Comparison of ENCODE assay signal across 15 mouse cellular contexts in genomic region chr1:132000506-132000905, GRCm38 (mm10). TPM values are rescaled to one million over a fixed set of nuclear protein-coding genes. Genes with fewer than 3 reads are reported as not detected.
DNase-seq lines count a peak whose midpoint lies in the region; ATAC-seq and TF ChIP-seq lines count a peak whose summit lies in the region.
"Had no signal": no experiment of that assay in that cellular context is flagged by ENCODE, and none has a peak within 500 bp of the region (broad histone marks: within the 10 kb centered on the region; RNA-seq: fewer than 3 reads in every experiment).

No protein-coding gene starts in this region.

- peak; percentile 64 for TF ChIP-seq CTCF in gastrocnemius, adult 2 months (IDR thresholded peaks at IDR 0.05)
- peak; percentile 48 for TF ChIP-seq CTCF in lung, embryonic 14.5 days (IDR thresholded peaks at IDR 0.05; ENCODE audit: low read depth)

- H3K27me3 ChIP-seq in lung, embryonic 14.5 days (ENCODE audit: insufficient read depth, low read length) = no peaks in the 10 kb centered on the region
- no peaks in the 10 kb centered on the region for H3K27me3 ChIP-seq in midbrain, embryonic 16.5 days (ENCODE audit: control insufficient read depth, insufficient read depth, low read depth, low read length)

- no peak overlapping the region for H3K9ac ChIP-seq in lung, embryonic 14.5 days
- no peak overlapping the region for H3K9ac ChIP-seq in ES-E14 (ENCODE audit: insufficient read depth, low read depth, low read length, poor library complexity, severe bottlenecking)
- H3K9ac ChIP-seq in midbrain, embryonic 16.5 days (ENCODE audit: low read depth, low read length) = no peak overlapping the region
- H3K9ac ChIP-seq: liver, embryonic 15.5 days had no signal

- H3K4me3 ChIP-seq in gastrocnemius, adult 2 months = no peak overlapping the region
- no peak overlapping the region for H3K4me3 ChIP-seq in lung, embryonic 14.5 days (ENCODE audit: low read depth, low read length)
- no peak overlapping the region for H3K4me3 ChIP-seq in ES-E14 (ENCODE audit: insufficient read depth in 1 of 2, low read depth in 1 of 2, low read length in 2 of 2, poor library complexity in 1 of 2, severe bottlenecking in 1 of 2)
- no peak overlapping the region for H3K4me3 ChIP-seq in midbrain, embryonic 16.5 days (ENCODE audit: low read depth, low read length)
- H3K4me3 ChIP-seq: liver, embryonic 15.5 days had no signal

- intact Hi-C loops in gastrocnemius, adult 2 months (cut with DNase I) = no loop called here
- intact Hi-C loops in gastrocnemius, postnatal 36 days (cut with DNase I) = no loop called here

- in situ Hi-C loops in ES-E14 (cut with MboI; ENCODE audit: low sequenced_read_pairs in 2 of 2, unreplicated experiment in 2 of 2) = no loop called here

- no peak overlapping the region for H3K27ac ChIP-seq in gastrocnemius, adult 2 months
- no peak overlapping the region for H3K27ac ChIP-seq in lung, embryonic 14.5 days (ENCODE audit: low read depth)
- no peak overlapping the region for H3K27ac ChIP-seq in ES-E14 (ENCODE audit: insufficient read depth, low read depth, low read length, poor library complexity, severe bottlenecking)
- H3K27ac ChIP-seq in midbrain, embryonic 16.5 days (ENCODE audit: low read length) = no peak overlapping the region
- H3K27ac ChIP-seq: liver, embryonic 15.5 days had no signal

- ATAC-seq in lung, embryonic 14.5 days (ENCODE audit: insufficient read depth) = no peak
- no peak for ATAC-seq in granulocyte monocyte progenitor cell, adult 5-6 weeks (replicated peaks; ENCODE audit: poor library complexity, severe bottlenecking)
- no peak for ATAC-seq in midbrain, embryonic 16.5 days

- no peaks in the 10 kb centered on the region for H3K4me1 ChIP-seq in lung, embryonic 14.5 days (ENCODE audit: insufficient read depth)
- H3K4me1 ChIP-seq in ES-E14 (ENCODE audit: control insufficient read depth in 2 of 2, insufficient read depth in 2 of 2, low read length in 2 of 2, poor library complexity in 1 of 2) = no peaks in the 10 kb centered on the region
- H3K4me1 ChIP-seq in midbrain, embryonic 16.5 days (ENCODE audit: control insufficient read depth, insufficient read depth, low read length) = no peaks in the 10 kb centered on the region

- no peaks in the 10 kb centered on the region for H3K36me3 ChIP-seq in lung, embryonic 14.5 days (ENCODE audit: insufficient read depth)
- H3K36me3 ChIP-seq in ES-E14 (ENCODE audit: control insufficient read depth, insufficient read depth, low read length, poor library complexity, severe bottlenecking) = no peaks in the 10 kb centered on the region
- H3K36me3 ChIP-seq in midbrain, embryonic 16.5 days (ENCODE audit: control insufficient read depth, insufficient read depth, low read length) = no peaks in the 10 kb centered on the region
- H3K36me3 ChIP-seq: liver, embryonic 15.5 days had no signal

- no peak overlapping the region for H3K4me2 ChIP-seq in lung, embryonic 14.5 days
- no peak overlapping the region for H3K4me2 ChIP-seq in midbrain, embryonic 16.5 days (ENCODE audit: low read length)
- H3K4me2 ChIP-seq: liver, embryonic 15.5 days had no signal

- no peak for DNase-seq in gastrocnemius, adult 2 months
- no peak for DNase-seq in gastrocnemius, postnatal 36 days
- DNase-seq in lung, embryonic 14.5 days = peak; percentile 35
- no peak for DNase-seq in lung, postnatal 14 days
- DNase-seq in ES-E14 (ENCODE audit: low read depth, low spot score) = no peak
- DNase-seq in naive thymus-derived CD4-positive, alpha-beta T cell, adult 2 months (ENCODE audit: low read depth) = peak; percentile 57
- DNase-seq: adrenal gland, postnatal 36 days; cerebellum, postnatal 36 days; kidney, adult 9 months; layer of hippocampus, adult 9-11 months; midbrain, embryonic 14.5 days; right cerebral cortex, postnatal 4 days had no signal

- no peaks in the 10 kb centered on the region for H3K9me3 ChIP-seq in lung, embryonic 14.5 days (ENCODE audit: low read depth, low read length)
- H3K9me3 ChIP-seq in ES-E14 (ENCODE audit: control insufficient read depth, insufficient read depth, low read depth, low read length) = no peaks in the 10 kb centered on the region
- no peaks in the 10 kb centered on the region for H3K9me3 ChIP-seq in midbrain, embryonic 16.5 days (replicated peaks; ENCODE audit: control insufficient read depth, low read length, poor library complexity, severe bottlenecking)
- H3K9me3 ChIP-seq: liver, embryonic 15.5 days had no signal

TF ChIP-seq in ES-E14, 5 proteins besides CTCF, POLR2A, EP300 and RAD21:
- TF ChIP-seq ZNF384 (IDR thresholded peaks at IDR 0.05; ENCODE audit: low read depth, low read length) (peak; percentile 92), CHD2 (IDR thresholded peaks at IDR 0.05; ENCODE audit: low read depth, low read length) (no peak), MAFK (IDR thresholded peaks at IDR 0.05; ENCODE audit: insufficient read depth, low read depth, low read length) (no peak), ZC3H11A (IDR thresholded peaks at IDR 0.05; ENCODE audit: borderline replicate concordance, low read depth, low read length) (no peak), HCFC1 (IDR thresholded peaks at IDR 0.05; ENCODE audit: borderline replicate concordance, insufficient read depth, low read length) (no peak)

RNA-seq across cellular contexts. Expression of gene Elk4, which starts 6.9 kb away (rescaled TPM):
- 10 to 100 TPM; 69.6 to 76.1 TPM for total RNA-seq in gastrocnemius, adult 2 months (2021)
- total RNA-seq in gastrocnemius, postnatal 36 days (2021) = 10 to 100 TPM; 60.7 to 64.9 TPM
- polyA plus RNA-seq in lung, embryonic 14.5 days (2014; fragmentation: Nextera tagmentation; extraction: Ambion mirVana) = 35.7 and 41.3 TPM in 2 replicates
- 10.5 and 14.7 TPM in 2 replicates for total RNA-seq in ES-E14 (2012; rRNA removed)
- 83.3 and 104 TPM in 2 replicates for total RNA-seq in granulocyte monocyte progenitor cell, adult 5-6 weeks (2014; fragmentation: Nextera tagmentation)
- 51.9 and 63.8 TPM in 2 replicates for total RNA-seq in granulocyte monocyte progenitor cell, adult 5-6 weeks (2017)
- polyA plus RNA-seq in midbrain, embryonic 16.5 days (2015; fragmentation: Nextera tagmentation; extraction: Ambion mirVana) = 8.1 and 8.7 TPM in 2 replicates

RNA-seq across cellular contexts. Expression of gene Slc45a3, which starts 37.7 kb away (rescaled TPM):
- 1 to 10 TPM in 1 of 2 experiments, under 1 TPM in 1; 0.84 to 1.4 TPM for total RNA-seq in gastrocnemius, adult 2 months (2021)
- 1 to 10 TPM; 1.9 to 2.1 TPM for total RNA-seq in gastrocnemius, postnatal 36 days (2021)
- 1.8 and 2.2 TPM in 2 replicates for polyA plus RNA-seq in lung, embryonic 14.5 days (2014; fragmentation: Nextera tagmentation; extraction: Ambion mirVana)
- 6.0 and 7.5 TPM in 2 replicates for total RNA-seq in ES-E14 (2012; rRNA removed)
- 1.1 and 4.0 TPM in 2 replicates for total RNA-seq in granulocyte monocyte progenitor cell, adult 5-6 weeks (2014; fragmentation: Nextera tagmentation)
- 0.65 and 0.82 TPM in 2 replicates for total RNA-seq in granulocyte monocyte progenitor cell, adult 5-6 weeks (2017)
- 2.3 and 2.7 TPM in 2 replicates for polyA plus RNA-seq in midbrain, embryonic 16.5 days (2015; fragmentation: Nextera tagmentation; extraction: Ambion mirVana)

Comparison
In these comparisons a context has a peak if more than half of its experiments do, and no peak if none do; other contexts are left out.
1. DNase-seq: peak in lung, embryonic 14.5 days (single experiment) and naive thymus-derived CD4-positive, alpha-beta T cell, adult 2 months (single experiment); none in gastrocnemius, adult 2 months (single experiment), gastrocnemius, postnatal 36 days (0 of 2), lung, postnatal 14 days (single experiment) and ES-E14 (single experiment).